ENCODE assay signal across 8 mouse cellular contexts in genomic region chr11:81966626-81967289, GRCm38 (mm10). TPM values are rescaled to one million over a fixed set of nuclear protein-coding genes. Genes with fewer than 3 reads are reported as not detected.
DNase-seq lines count a peak whose midpoint lies in the region; ATAC-seq lines count a peak whose summit lies in the region.

No protein-coding gene starts in this region.

- peak overlapping the region; percentile 78 for H3K4me2 ChIP-seq in hindbrain, embryonic 16.5 days (ENCODE audit: low read length)
- 0 out of 2 replicates have a peak overlapping the region, but pooled peaks have one; percentile 4 for H3K4me2 ChIP-seq in neural tube, embryonic 11.5 days (ENCODE audit: low read depth)

- H3K4me3 ChIP-seq in hindbrain, embryonic 16.5 days (ENCODE audit: low read length) = peak overlapping the region; percentile 50
- H3K4me3 ChIP-seq in neural tube, embryonic 11.5 days (ENCODE audit: low read depth, low read length) = no peak overlapping the region

- WGBS in hindbrain, embryonic 16.5 days = 6% methylated on average over 15 of the region's 15 CpGs
- WGBS in neural tube, embryonic 11.5 days = 14% methylated on average over 15 of the region's 15 CpGs

- H3K36me3 ChIP-seq in hindbrain, embryonic 16.5 days (ENCODE audit: control insufficient read depth, insufficient read depth, low read length) = no peaks in the 10 kb centered on the region
- H3K36me3 ChIP-seq in neural tube, embryonic 11.5 days (ENCODE audit: control insufficient read depth, insufficient read depth, low read length) = no peaks in the 10 kb centered on the region

- H3K27ac ChIP-seq in hindbrain, embryonic 16.5 days (ENCODE audit: low read depth, low read length) = peak overlapping the region; percentile 21; the same call in 1 of the 2 replicates
- H3K27ac ChIP-seq in neural tube, embryonic 11.5 days (ENCODE audit: low read depth, low read length) = no peak overlapping the region

- ATAC-seq in hindbrain, embryonic 16.5 days = peak; percentile 34; the same call in 1 of the 2 replicates
- no peak for ATAC-seq in neural tube, embryonic 11.5 days (ENCODE audit: insufficient read depth, low FRiP score, low TSS enrichment)

- peaks cover 18% of the 10 kb centered on the region for H3K4me1 ChIP-seq in hindbrain, embryonic 16.5 days (ENCODE audit: control insufficient read depth, insufficient read depth, low read depth, low read length)
- no peaks in the 10 kb centered on the region for H3K4me1 ChIP-seq in neural tube, embryonic 11.5 days (ENCODE audit: control insufficient read depth, insufficient read depth, low read length)

- DNase-seq in thymus, postnatal 4 days = peak; percentile 18
- DNase-seq in thymus, postnatal 10 days (ENCODE audit: low spot score in 2 of 2) = no peak
- peak; percentile 73 for DNase-seq in embryo, embryonic 10.5 days (ENCODE audit: low spot score)
- DNase-seq in neural tube, embryonic 11.5 days (ENCODE audit: low spot score) = peak; percentile 51
- DNase-seq in spleen, adult 12 weeks (ENCODE audit: low spot score) = no peak
- DNase-seq in gastrocnemius, adult 8-10 months (ENCODE audit: low spot score in 2 of 2) = no peak
- no peak for DNase-seq in cerebellum, adult 8-10 months

- H3K27me3 ChIP-seq in hindbrain, embryonic 16.5 days (replicated peaks; ENCODE audit: control insufficient read depth, insufficient read depth, low read length) = no peaks in the 10 kb centered on the region
- H3K27me3 ChIP-seq in neural tube, embryonic 11.5 days (ENCODE audit: control insufficient read depth, insufficient read depth, low read length) = peaks cover 12% of the 10 kb centered on the region; the same call in 1 of the 2 replicates

- H3K9ac ChIP-seq in hindbrain, embryonic 16.5 days (ENCODE audit: low read depth, low read length) = peak overlapping the region; percentile 54
- H3K9ac ChIP-seq in neural tube, embryonic 11.5 days (ENCODE audit: low read length) = no peak overlapping the region

- no peaks in the 10 kb centered on the region for H3K9me3 ChIP-seq in hindbrain, embryonic 16.5 days (ENCODE audit: control insufficient read depth, low read length)
- H3K9me3 ChIP-seq in neural tube, embryonic 11.5 days (ENCODE audit: control insufficient read depth, low read length) = no peaks in the 10 kb centered on the region

RNA-seq across cellular contexts. Expression of gene Asic2, which starts 1.5 kb away (rescaled TPM):
- 17.6 and 17.8 TPM in 2 replicates for polyA plus RNA-seq in hindbrain, embryonic 16.5 days (2015; fragmentation: Nextera tagmentation; extraction: Ambion mirVana)
- polyA plus RNA-seq in neural tube, embryonic 11.5 days (2014; fragmentation: Nextera tagmentation; extraction: Ambion mirVana) = 2.3 and 2.5 TPM in 2 replicates
- total RNA-seq in gastrocnemius, adult 8-10 months (2022) = 1 to 10 TPM in 1 of 4 experiments, under 1 TPM in 3; 0.13 to 1.5 (median 0.41) TPM

Comparison
In these comparisons a context has a peak if more than half of its experiments do, and no peak if none do; other contexts are left out.
1. DNase-seq: peak in thymus, postnatal 4 days (single experiment), embryo, embryonic 10.5 days (single experiment) and neural tube, embryonic 11.5 days (single experiment); none in thymus, postnatal 10 days (0 of 2), spleen, adult 12 weeks (single experiment), gastrocnemius, adult 8-10 months (0 of 2) and cerebellum, adult 8-10 months (single experiment).